Mouse (Mus musculus): ENCODE measurements around the gene Asxl1. TPM values are rescaled to one million over a fixed set of nuclear protein-coding genes. Genes with fewer than 3 reads are reported as not detected.

The Asxl1 gene
- total and polyA plus RNA-seq, 3 experiments = 15.2 to 35.5 TPM; not detected in 1

DNA sequence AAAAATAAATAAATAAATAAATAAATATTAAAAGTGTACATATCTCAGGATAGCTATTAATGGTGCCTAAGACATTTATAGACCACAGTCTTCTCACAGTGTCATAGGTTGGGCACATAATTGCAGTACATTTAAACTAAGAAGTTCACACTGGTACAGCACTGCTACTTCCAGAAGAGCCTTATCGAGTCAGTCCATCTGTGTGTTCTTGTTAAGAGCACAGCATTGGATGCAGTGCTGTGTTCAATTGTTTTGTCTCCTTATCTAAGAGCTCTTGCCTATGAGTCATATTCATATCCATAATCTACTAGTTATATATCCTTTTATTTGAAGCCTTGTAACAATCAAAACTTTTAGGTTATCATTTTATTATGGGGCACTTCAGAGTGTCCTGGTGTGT lies 34.9 kb downstream of the Asxl1 start:
- H3K9ac ChIP-seq (ENCODE audit: control insufficient read depth, low read depth, low read length, poor library complexity, severe bottlenecking) = no peak overlapping the region
- no peak for TF ChIP-seq MEF2A (IDR thresholded peaks at IDR 0.05; ENCODE audit: extremely low read depth, insufficient replicate concordance, low read depth, low read length, poor library complexity, severe bottlenecking)
- TF ChIP-seq TAL1 (IDR thresholded peaks at IDR 0.05; ENCODE audit: low read length) = peak; percentile 49; the same call in 1 of the 2 replicates
- peak; percentile 89 for TF ChIP-seq GATA1 (IDR thresholded peaks at IDR 0.05; ENCODE audit: low read depth, low read length)
- TF ChIP-seq EP300 (IDR thresholded peaks at IDR 0.05; ENCODE audit: low read depth in 1 of 2, low read length in 2 of 2) = peak; percentile 49 to 85; a peak in 3 of 4 replicates
- TF ChIP-seq BHLHE40 (IDR thresholded peaks at IDR 0.05; ENCODE audit: borderline replicate concordance, low read depth, low read length) = no peak
- TF ChIP-seq TCF12 (IDR thresholded peaks at IDR 0.05; ENCODE audit: low read depth, low read length) = peak; percentile 65
- peak; percentile 54 for TF ChIP-seq ETS1 (IDR thresholded peaks at IDR 0.05; ENCODE audit: low read depth, low read length)
- TF ChIP-seq ZMIZ1 (IDR thresholded peaks at IDR 0.05; ENCODE audit: low read depth, low read length) = no peak
- 0 out of 2 replicates have a peak, but pooled peaks have one; percentile 40 for TF ChIP-seq RCOR1 (IDR thresholded peaks at IDR 0.05; ENCODE audit: low read depth, low read length)
- H3K4me1 ChIP-seq (ENCODE audit: control insufficient read depth in 1 of 2, insufficient read depth in 2 of 2, low read length in 2 of 2) = peaks cover 4 to 7% of the 10 kb centered on the region in 2 experiments; a peak in 3 of 4 replicates
- H3K27me3 ChIP-seq (ENCODE audit: control insufficient read depth in 1 of 2, insufficient read depth in 2 of 2, low read length in 2 of 2) = no peaks in the 10 kb centered on the region
- peak; percentile 75 for DNase-seq (ENCODE audit: low read depth, low spot score)
- no peaks in the 10 kb centered on the region for H3K9me3 ChIP-seq (replicated peaks; ENCODE audit: insufficient read depth, low read length)
- no peak overlapping the region for H3K4me3 ChIP-seq (ENCODE audit: control insufficient read depth in 1 of 2, insufficient read depth in 1 of 2, low read depth in 2 of 2, low read length in 2 of 2)
- peaks cover 12% of the 10 kb centered on the region for H3K79me2 ChIP-seq (ENCODE audit: control insufficient read depth, insufficient read depth, low read length, poor library complexity)
- H3K27ac ChIP-seq (ENCODE audit: control insufficient read depth, low read depth, low read length) = no peak overlapping the region
- H3K36me3 ChIP-seq (ENCODE audit: control insufficient read depth in 1 of 2, insufficient read depth in 2 of 2, low read length in 2 of 2) = peaks cover 31 to 40% of the 10 kb centered on the region in 2 experiments

DNA sequence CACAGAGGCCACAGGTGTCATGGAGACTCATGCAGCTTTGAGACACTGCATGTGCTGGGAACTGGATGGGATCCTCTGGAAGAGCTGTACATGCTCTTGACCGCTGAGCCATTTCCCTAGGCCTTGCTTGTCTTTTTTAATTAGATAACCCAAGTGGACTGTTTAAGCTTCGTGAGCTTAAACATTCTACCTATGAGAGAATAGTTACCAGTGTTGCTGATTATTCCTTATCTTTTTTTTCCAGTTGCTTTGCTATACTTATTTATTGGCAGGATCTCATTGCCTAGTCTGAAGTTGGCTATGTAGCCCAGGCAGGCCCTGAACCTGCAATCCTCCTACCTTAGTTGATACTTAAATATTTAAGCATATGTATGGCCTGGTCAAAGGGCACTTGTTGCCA lies 44.2 kb downstream of the Asxl1 start:
- no peak overlapping the region for H3K27ac ChIP-seq (ENCODE audit: control insufficient read depth, low read depth, low read length)
- H3K4me1 ChIP-seq (ENCODE audit: control insufficient read depth in 1 of 2, insufficient read depth in 2 of 2, low read length in 2 of 2) = peaks cover 2 to 12% of the 10 kb centered on the region in 2 experiments; a peak in 3 of 4 replicates
- H3K9me3 ChIP-seq (replicated peaks; ENCODE audit: insufficient read depth, low read length) = no peaks in the 10 kb centered on the region
- peaks cover 13 to 26% of the 10 kb centered on the region in 2 experiments for H3K36me3 ChIP-seq (ENCODE audit: control insufficient read depth in 1 of 2, insufficient read depth in 2 of 2, low read length in 2 of 2)
- TF ChIP-seq GATA1 (IDR thresholded peaks at IDR 0.05; ENCODE audit: low read depth, low read length) = no peak
- no peak for TF ChIP-seq BHLHE40 (IDR thresholded peaks at IDR 0.05; ENCODE audit: borderline replicate concordance, low read depth, low read length)
- no peaks in the 10 kb centered on the region; the same call in 1 of the 2 replicates for H3K79me2 ChIP-seq (ENCODE audit: control insufficient read depth, insufficient read depth, low read length, poor library complexity)
- DNase-seq (ENCODE audit: low read depth, low spot score) = no peak
- no peaks in the 10 kb centered on the region for H3K27me3 ChIP-seq (ENCODE audit: control insufficient read depth in 1 of 2, insufficient read depth in 2 of 2, low read length in 2 of 2)
- no peak overlapping the region for H3K9ac ChIP-seq (ENCODE audit: control insufficient read depth, low read depth, low read length, poor library complexity, severe bottlenecking)
- H3K4me3 ChIP-seq (ENCODE audit: control insufficient read depth in 1 of 2, insufficient read depth in 1 of 2, low read depth in 2 of 2, low read length in 2 of 2) = no peak overlapping the region

DNA sequence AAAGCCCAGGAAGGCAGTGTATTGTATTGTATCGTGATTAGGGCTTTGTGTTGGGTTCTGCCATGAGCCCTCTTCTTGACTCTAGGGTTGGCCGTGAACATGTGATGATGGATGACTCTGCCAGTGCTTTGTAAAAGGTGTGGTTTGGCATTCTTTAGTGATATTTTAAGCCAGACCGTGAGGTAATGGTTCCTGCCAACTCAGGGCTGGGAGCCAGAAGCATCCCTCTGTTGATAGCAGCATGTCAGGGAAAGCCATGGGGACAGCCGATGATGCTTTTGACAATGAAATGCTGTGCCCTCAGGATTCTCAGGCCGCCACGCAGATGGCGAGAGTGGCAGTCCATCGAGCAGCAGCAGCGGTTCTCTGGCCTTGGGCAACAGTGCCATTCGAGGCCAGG lies 47.4 kb downstream of the Asxl1 start:
- Histone ChIP-seq H3K27me3 (ENCODE audit: control insufficient read depth in 1 of 2, insufficient read depth in 2 of 2, low read length in 2 of 2) (no peaks in the 10 kb centered on the region), H3K27ac (ENCODE audit: control insufficient read depth, low read depth, low read length) (no peak overlapping the region), H3K36me3 (ENCODE audit: control insufficient read depth in 1 of 2, insufficient read depth in 2 of 2, low read length in 2 of 2) (peaks cover 13 to 36% of the 10 kb centered on the region in 2 experiments), H3K4me3 (ENCODE audit: control insufficient read depth in 1 of 2, insufficient read depth in 1 of 2, low read depth in 2 of 2, low read length in 2 of 2) (no peak overlapping the region), H3K4me1 (ENCODE audit: control insufficient read depth in 1 of 2, insufficient read depth in 2 of 2, low read length in 2 of 2) (peaks cover 2 to 12% of the 10 kb centered on the region in 2 experiments; a peak in 3 of 4 replicates), H3K9me3 (replicated peaks; ENCODE audit: insufficient read depth, low read length) (no peaks in the 10 kb centered on the region), H3K9ac (ENCODE audit: control insufficient read depth, low read depth, low read length, poor library complexity, severe bottlenecking) (no peak overlapping the region), H3K79me2 (ENCODE audit: control insufficient read depth, insufficient read depth, low read length, poor library complexity) (no peaks in the 10 kb centered on the region; the same call in 1 of the 2 replicates)
- TF ChIP-seq ZC3H11A (IDR thresholded peaks at IDR 0.05; ENCODE audit: low read depth, low read length) (no peak), RCOR1 (IDR thresholded peaks at IDR 0.05; ENCODE audit: low read depth, low read length) (no peak), BHLHE40 (IDR thresholded peaks at IDR 0.05; ENCODE audit: borderline replicate concordance, low read depth, low read length) (no peak), USF2 (IDR thresholded peaks at IDR 0.05; ENCODE audit: borderline replicate concordance in 1 of 2, insufficient read depth in 1 of 2, low read depth in 1 of 2, low read length in 2 of 2) (no peak)
- DNase-seq (ENCODE audit: low read depth, low spot score) = no peak

Data from MEL (cell line).